Mouse (Mus musculus): Measurements from ENCODE around the gene Ntm. TPM values are rescaled to one million over a fixed set of nuclear protein-coding genes. Genes with fewer than 3 reads are reported as not detected.

The Ntm gene
- polyA plus RNA-seq (2014; fragmentation: Illumina TruSeq; extraction: RNeasy Lipid Tissue Mini Kit (QIAGEN cat#74804); ENCODE audit: low read depth, low replicate concordance) = 1.0 TPM

GRCm38 (mm10) chr9:29962978-29963377 lies at the start of gene Ntm:
TSS of gene Ntm (minus strand) at chr9:29963141.

